Mouse (Mus musculus) hindbrain, embryonic 12.5 days (tissue): ENCODE data around the gene Mfsd13b. TPM values are rescaled to one million over a fixed set of nuclear protein-coding genes. Genes with fewer than 3 reads are reported as not detected.

Source experiments
- ATAC-seq: fragments of 200-750 bp; cut with Nextera tagmentation; 2 replicates; pipeline ENCODE4 v1.8.0; 2017; ENCODE audit warnings: moderate TSS enrichment; ENCODE audit not compliant: low FRiP score
- H3K27ac ChIP-seq: fragments of 300-500 bp; sonication (generic); 2 replicates; pipeline ENCODE4 v1.5.1; 2016; ENCODE audit warnings: mild to moderate bottlenecking
- H3K27me3 ChIP-seq: fragments of 300-500 bp; sonication (generic); 2 replicates; pipeline ENCODE4 v1.6.1; 2016; ENCODE audit warnings: mild to moderate bottlenecking
- H3K36me3 ChIP-seq: fragments of 300-500 bp; sonication (generic); 2 replicates; pipeline ENCODE4 v1.6.1; 2016; ENCODE audit warnings: mild to moderate bottlenecking
- H3K4me1 ChIP-seq: fragments of 300-500 bp; sonication (generic); 2 replicates; pipeline ENCODE4 v1.6.1; 2016
- H3K4me2 ChIP-seq: fragments of 300-500 bp; sonication (generic); replicated peaks from 2 replicates; pipeline ENCODE4 v1.6.1; 2016; ENCODE audit warnings: mild to moderate bottlenecking
- H3K4me3 ChIP-seq: fragments of 300-500 bp; sonication (generic); 2 replicates; pipeline ENCODE4 v1.5.1; 2016; ENCODE audit warnings: mild to moderate bottlenecking
- H3K9ac ChIP-seq: fragments of 300-500 bp; sonication (generic); 2 replicates; pipeline ENCODE4 v1.6.1; 2016; ENCODE audit warnings: mild to moderate bottlenecking, moderate library complexity
- H3K9me3 ChIP-seq: fragments of 300-500 bp; sonication (generic); replicated peaks from 2 replicates; pipeline ENCODE4 v1.6.1; 2016; ENCODE audit warnings: mild to moderate bottlenecking
- WGBS: fragments of 180-500 bp; shearing (Covaris S2); methylation state at CpG from one replicate; pipeline ENCODE4 v1.1.7; 2016; 5-methylcytosine and 5-hydroxymethylcytosine counted together
- polyA plus RNA-seq: library from polyadenylated mRNA; unstranded; fragments of >200 nt; fragmentation: Nextera tagmentation; extraction: Ambion mirVana; gene quantifications from 2 replicates; pipeline ENCODE4 v1.2.1, GENCODE M21; 2016

The Mfsd13b gene
- polyA plus RNA-seq, 1 experiment from 2014 or later: not detected

GRCm38 (mm10) chr7:121033856-121034652, 51.7 kb downstream of the Mfsd13b start, which contains the start of gene Mettl9:
Mettl9 (plus strand) TSS chr7:121034445.
- WGBS: 3% methylated on average over 33 of the region's 43 CpGs
- Histone ChIP-seq H3K4me3 (peak within 1 kb of the TSS; percentile 97), H3K36me3 (no peaks in the 10 kb centered on the region), H3K27ac (peak within 1 kb of the TSS; percentile 99), H3K9ac (peak within 1 kb of the TSS; percentile 99), H3K9me3 (no peaks in the 10 kb centered on the region), H3K4me2 (peak within 1 kb of the TSS; percentile 78), H3K27me3 (peaks cover 12% of the 10 kb centered on the region), H3K4me1 (peaks cover 32% of the 10 kb centered on the region)
- peak; percentile 98 for ATAC-seq

- 0% methylated on average over 45 of the region's 63 CpGs for WGBS
Measured at GRCm38 (mm10) chr7:121034701-121035141, 52.4 kb downstream of the Mfsd13b start.

GRCm38 (mm10) chr7:121035161-121035721, 52.9 kb downstream of the Mfsd13b start:
- no peaks in the 10 kb centered on the region for H3K9me3 ChIP-seq
- H3K4me2 ChIP-seq: peak overlapping the region; percentile 78
- peaks cover 38% of the 10 kb centered on the region for H3K4me1 ChIP-seq
- H3K27me3 ChIP-seq: peaks cover 11% of the 10 kb centered on the region
- peak overlapping the region; percentile 97 for H3K4me3 ChIP-seq
- ATAC-seq: peak; percentile 24; the same call in 1 of the 2 replicates
- H3K36me3 ChIP-seq: no peaks in the 10 kb centered on the region
- H3K9ac ChIP-seq: peak overlapping the region; percentile 99
- WGBS: under 1% methylated on average over 24 of the region's 24 CpGs
- peak overlapping the region; percentile 99 for H3K27ac ChIP-seq

More at GRCm38 (mm10) chr7:121034701-121035141, 52.4 kb downstream of the Mfsd13b start:
- peak; percentile 83 for ATAC-seq
- peak overlapping the region; percentile 97 for H3K4me3 ChIP-seq
- H3K9me3 ChIP-seq: no peaks in the 10 kb centered on the region
- peaks cover 12% of the 10 kb centered on the region for H3K27me3 ChIP-seq
- no peaks in the 10 kb centered on the region for H3K36me3 ChIP-seq
- H3K4me1 ChIP-seq: peaks cover 34% of the 10 kb centered on the region
- peak overlapping the region; percentile 99 for H3K9ac ChIP-seq
- H3K27ac ChIP-seq: peak overlapping the region; percentile 99
- H3K4me2 ChIP-seq: peak overlapping the region; percentile 78

- WGBS: 100% methylated on average over 4 of the region's 4 CpGs
- Histone ChIP-seq H3K27me3 (no peaks in the 10 kb centered on the region), H3K4me3 (no peak overlapping the region), H3K27ac (no peak overlapping the region), H3K4me2 (no peak overlapping the region), H3K36me3 (no peaks in the 10 kb centered on the region), H3K4me1 (peaks cover 39% of the 10 kb centered on the region), H3K9ac (no peak overlapping the region), H3K9me3 (no peaks in the 10 kb centered on the region)
- ATAC-seq: no peak
Measured at GRCm38 (mm10) chr7:121040595-121040994, 58.3 kb downstream of the Mfsd13b start.

- 84% methylated on average over 1 of the region's 1 CpGs for WGBS
Measured at GRCm38 (mm10) chr7:121041989-121042388, 59.7 kb downstream of the Mfsd13b start.

GRCm38 (mm10) chr7:121043004-121043403, 60.7 kb downstream of the Mfsd13b start:
- Histone ChIP-seq H3K4me1 (peaks cover 15% of the 10 kb centered on the region), H3K9me3 (no peaks in the 10 kb centered on the region), H3K4me2 (no peak overlapping the region), H3K27ac (no peak overlapping the region), H3K4me3 (no peak overlapping the region), H3K36me3 (no peaks in the 10 kb centered on the region), H3K9ac (no peak overlapping the region), H3K27me3 (no peaks in the 10 kb centered on the region)
- ATAC-seq: no peak
- 95% methylated on average over 3 of the region's 3 CpGs for WGBS

More at GRCm38 (mm10) chr7:121041989-121042388, 59.7 kb downstream of the Mfsd13b start:
- Histone ChIP-seq H3K27me3 (no peaks in the 10 kb centered on the region), H3K4me3 (no peak overlapping the region), H3K4me2 (no peak overlapping the region), H3K9me3 (no peaks in the 10 kb centered on the region), H3K4me1 (peaks cover 25% of the 10 kb centered on the region), H3K9ac (no peak overlapping the region), H3K27ac (no peak overlapping the region), H3K36me3 (no peaks in the 10 kb centered on the region)
- no peak for ATAC-seq

- no peak overlapping the region for H3K4me3 ChIP-seq
- no peak overlapping the region for H3K4me2 ChIP-seq
- no peak for ATAC-seq
- peaks cover 13% of the 10 kb centered on the region for H3K4me1 ChIP-seq
- no peak overlapping the region for H3K27ac ChIP-seq
- no peaks in the 10 kb centered on the region for H3K27me3 ChIP-seq
- peaks cover 2% of the 10 kb centered on the region; the same call in 1 of the 2 replicates for H3K36me3 ChIP-seq
- H3K9ac ChIP-seq: no peak overlapping the region
- 97% methylated on average over 1 of the region's 1 CpGs for WGBS
- H3K9me3 ChIP-seq: no peaks in the 10 kb centered on the region
Measured at GRCm38 (mm10) chr7:121043510-121043909, 61.2 kb downstream of the Mfsd13b start.

- Histone ChIP-seq H3K4me2 (no peak overlapping the region), H3K9me3 (no peaks in the 10 kb centered on the region), H3K36me3 (peaks cover 3% of the 10 kb centered on the region; the same call in 1 of the 2 replicates), H3K4me3 (no peak overlapping the region), H3K9ac (no peak overlapping the region), H3K27ac (no peak overlapping the region), H3K4me1 (peaks cover 12% of the 10 kb centered on the region), H3K27me3 (no peaks in the 10 kb centered on the region)
- ATAC-seq: no peak
- WGBS: 90% methylated on average over 1 of the region's 1 CpGs
Measured at GRCm38 (mm10) chr7:121044251-121044650, 61.9 kb downstream of the Mfsd13b start.

GRCm38 (mm10) chr7:121045671-121046453, 63.6 kb downstream of the Mfsd13b start:
- peaks cover 12% of the 10 kb centered on the region for H3K36me3 ChIP-seq
- no peak overlapping the region for H3K27ac ChIP-seq
- peaks cover 5% of the 10 kb centered on the region; the same call in 1 of the 2 replicates for H3K4me1 ChIP-seq
- ATAC-seq: no peak
- WGBS: 94% methylated on average over 6 of the region's 6 CpGs
- no peaks in the 10 kb centered on the region for H3K9me3 ChIP-seq
- H3K9ac ChIP-seq: no peak overlapping the region
- no peak overlapping the region for H3K4me2 ChIP-seq
- no peak overlapping the region for H3K4me3 ChIP-seq
- H3K27me3 ChIP-seq: no peaks in the 10 kb centered on the region

- Histone ChIP-seq H3K36me3 (peaks cover 20% of the 10 kb centered on the region), H3K9ac (no peak overlapping the region), H3K4me1 (no peaks in the 10 kb centered on the region), H3K4me3 (no peak overlapping the region), H3K27ac (no peak overlapping the region), H3K27me3 (no peaks in the 10 kb centered on the region), H3K4me2 (no peak overlapping the region), H3K9me3 (no peaks in the 10 kb centered on the region)
- 95% methylated on average over 2 of the region's 2 CpGs for WGBS
- ATAC-seq: no peak
Measured at GRCm38 (mm10) chr7:121047624-121048023, 65.3 kb downstream of the Mfsd13b start.

GRCm38 (mm10) chr7:121053071-121053470, 70.8 kb downstream of the Mfsd13b start:
- 91% methylated on average over 4 of the region's 4 CpGs for WGBS
- Histone ChIP-seq H3K36me3 (peaks cover 55% of the 10 kb centered on the region), H3K4me3 (no peak overlapping the region), H3K9ac (no peak overlapping the region), H3K27me3 (no peaks in the 10 kb centered on the region), H3K27ac (no peak overlapping the region), H3K9me3 (no peaks in the 10 kb centered on the region), H3K4me1 (no peaks in the 10 kb centered on the region), H3K4me2 (no peak overlapping the region)
- no peak for ATAC-seq
